Mouse (Mus musculus): ENCODE measurements around the gene Copz2.

Gene Copz2

DNA sequence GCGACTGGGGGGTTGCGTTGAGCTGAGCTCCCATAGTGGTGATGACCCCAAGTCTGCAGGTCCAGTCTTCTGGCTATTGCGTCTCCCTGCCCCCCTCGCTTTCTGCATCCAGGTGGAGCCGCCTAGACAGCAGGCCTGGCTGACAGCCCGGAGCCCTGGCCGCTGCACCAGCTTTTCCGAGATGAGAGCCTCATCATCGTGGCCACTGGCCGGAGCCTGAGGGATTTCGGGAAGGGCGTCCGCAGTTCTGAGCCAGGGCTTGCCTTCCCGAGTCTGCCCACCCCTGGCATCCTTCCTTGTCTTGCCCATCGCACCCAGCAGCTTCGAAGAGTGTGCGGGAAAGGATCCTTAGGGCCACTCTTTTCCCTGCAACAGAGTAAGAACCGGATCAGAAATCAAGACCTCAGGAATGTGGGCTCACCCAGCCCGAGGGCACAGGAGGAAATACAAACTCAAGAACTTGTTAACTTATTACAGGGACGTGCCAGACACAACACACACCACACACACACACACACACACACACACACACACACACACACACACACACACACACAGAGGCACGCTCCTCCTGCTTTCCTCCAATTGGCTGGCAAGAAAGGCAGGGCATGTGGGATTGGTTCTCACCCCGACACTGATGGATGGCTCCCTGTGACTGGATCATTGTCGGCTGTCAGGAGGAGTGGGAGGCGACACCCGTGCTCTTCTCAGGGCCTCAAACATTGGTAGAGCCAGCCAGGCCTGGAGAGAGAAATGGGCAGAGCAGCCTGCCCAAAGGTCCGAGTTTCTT, 13.7 kb downstream of the Copz2 start:
- no peak for DNase-seq (ENCODE audit: low read depth, low spot score)

- no peak for DNase-seq (ENCODE audit: low read depth, low spot score)
Observed at GRCm38 (mm10) chr11:96867149-96867548, 17.5 kb downstream of the Copz2 start.

DNA sequence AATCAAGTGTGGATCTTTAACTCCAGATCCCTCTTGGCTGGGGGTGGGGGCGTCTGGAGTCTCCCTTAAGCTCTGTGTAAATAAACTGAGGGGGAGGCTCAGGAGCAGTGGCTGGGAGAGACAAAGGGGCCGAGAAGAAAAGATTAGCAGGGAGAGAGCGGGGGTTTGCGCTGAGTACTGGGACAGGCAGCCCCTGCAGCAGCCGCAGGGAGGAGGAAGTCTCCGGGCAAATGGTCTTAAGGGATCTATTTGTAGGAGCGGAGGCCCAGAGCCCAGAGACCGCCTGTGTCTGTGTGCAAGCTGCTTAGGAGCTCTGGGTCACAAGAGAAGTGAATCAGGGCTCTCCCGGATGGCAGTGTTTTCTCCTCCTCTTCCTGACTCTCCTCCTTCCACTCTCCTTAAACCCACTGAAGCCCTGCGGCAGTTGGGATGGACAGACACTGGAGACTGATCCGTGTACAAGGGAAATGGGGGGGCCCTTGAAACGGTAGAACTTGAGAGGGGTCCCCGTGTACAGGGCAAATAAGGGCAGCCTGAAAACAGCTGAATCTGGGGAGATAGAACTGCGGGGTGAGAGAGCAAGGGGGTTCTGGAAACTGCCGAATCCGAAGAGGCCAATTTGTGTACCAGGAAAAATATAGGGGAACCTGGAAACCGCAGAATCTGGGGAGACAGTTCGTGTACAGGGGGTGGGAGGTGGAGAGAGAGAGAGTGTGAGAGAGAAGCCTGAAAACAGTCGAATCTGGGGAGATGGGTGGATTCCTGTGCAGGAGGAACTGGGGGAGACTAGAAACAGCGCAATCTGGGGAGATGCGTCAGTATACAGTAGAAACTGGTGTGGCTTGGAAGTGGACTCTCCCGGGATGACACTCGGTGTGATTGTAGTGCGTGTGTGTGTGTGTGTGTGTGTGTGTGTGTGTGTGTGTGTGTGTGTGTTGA, 23.0 kb downstream of the Copz2 start:
- no peak for DNase-seq (ENCODE audit: low read depth, low spot score)

- no peak for DNase-seq (ENCODE audit: low read depth, low spot score)
Observed at GRCm38 (mm10) chr11:96873601-96874140, 24.0 kb downstream of the Copz2 start.

DNA sequence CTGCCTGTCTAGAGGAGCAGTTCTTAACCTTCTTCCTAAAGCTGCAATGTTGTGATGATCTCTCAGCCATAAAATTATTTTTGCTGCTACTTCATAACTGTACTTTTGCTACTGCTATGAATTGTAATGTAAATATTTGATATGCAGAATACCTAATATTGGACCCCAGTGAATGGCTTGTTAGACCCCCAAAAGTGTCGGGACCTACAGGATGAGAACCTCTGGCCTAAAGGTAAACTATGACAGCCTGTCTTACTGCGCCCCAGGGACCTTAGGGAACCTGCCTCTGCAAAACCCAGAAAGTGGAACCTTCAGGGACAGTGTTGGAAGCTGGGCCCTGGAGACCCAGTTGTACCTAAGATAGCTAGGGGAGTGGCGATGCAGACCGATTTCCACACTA, 25.6 kb downstream of the Copz2 start:
- DNase-seq (ENCODE audit: low read depth, low spot score) = no peak

DNA sequence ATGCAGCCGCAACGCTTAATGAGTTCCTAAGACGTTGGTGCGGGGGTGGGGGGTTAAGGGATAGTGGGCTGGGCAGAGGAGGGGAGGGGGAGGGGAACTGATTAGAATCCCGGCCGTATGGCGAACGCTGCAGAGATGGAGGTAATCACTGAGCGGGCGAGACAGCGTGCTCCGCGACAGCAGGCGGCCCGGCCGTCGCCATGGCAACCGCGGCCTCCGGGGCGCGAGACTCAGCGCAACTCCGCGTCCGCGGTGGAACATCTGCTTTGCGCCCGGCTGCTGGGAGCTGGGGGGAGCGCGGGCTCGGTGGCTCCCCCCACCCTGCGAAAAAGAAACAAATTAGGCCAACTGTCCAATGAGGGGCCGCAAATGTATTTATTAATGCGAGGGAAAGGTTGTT, 26.1 kb downstream of the Copz2 start:
- no peak for DNase-seq (ENCODE audit: low read depth, low spot score)

- DNase-seq (ENCODE audit: low read depth, low spot score) = no peak
Observed at GRCm38 (mm10) chr11:96876300-96877040, 26.8 kb downstream of the Copz2 start.

DNA sequence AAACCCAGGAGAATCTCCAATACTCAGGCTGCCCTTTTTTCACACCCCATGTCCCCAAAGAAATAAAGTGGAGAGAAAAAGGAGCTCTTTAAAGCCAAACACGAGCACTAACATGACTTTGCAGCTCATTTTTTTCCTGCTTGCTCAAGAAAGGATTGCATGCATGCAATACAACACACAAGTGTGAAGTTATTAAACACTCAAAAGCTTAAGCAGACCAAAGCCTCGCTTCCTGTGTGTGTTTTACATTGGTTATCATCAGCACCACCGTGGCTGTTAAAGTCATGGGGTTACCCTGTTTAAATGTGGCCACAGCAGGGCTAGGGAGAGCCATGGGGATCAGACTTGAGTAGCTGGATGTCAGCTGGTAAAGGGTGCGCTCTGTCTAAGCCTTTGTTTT, 27.4 kb downstream of the Copz2 start:
- no peak for DNase-seq (ENCODE audit: low read depth, low spot score)

GRCm38 (mm10) chr11:96878715-96879114, 29.0 kb downstream of the Copz2 start:
- no peak for DNase-seq (ENCODE audit: low read depth, low spot score)

- DNase-seq (ENCODE audit: low read depth, low spot score) = no peak
Observed at GRCm38 (mm10) chr11:96879359-96879758, 29.7 kb downstream of the Copz2 start.

- DNase-seq (ENCODE audit: low read depth, low spot score) = no peak
Observed at GRCm38 (mm10) chr11:96880296-96880695, 30.6 kb downstream of the Copz2 start.

DNA sequence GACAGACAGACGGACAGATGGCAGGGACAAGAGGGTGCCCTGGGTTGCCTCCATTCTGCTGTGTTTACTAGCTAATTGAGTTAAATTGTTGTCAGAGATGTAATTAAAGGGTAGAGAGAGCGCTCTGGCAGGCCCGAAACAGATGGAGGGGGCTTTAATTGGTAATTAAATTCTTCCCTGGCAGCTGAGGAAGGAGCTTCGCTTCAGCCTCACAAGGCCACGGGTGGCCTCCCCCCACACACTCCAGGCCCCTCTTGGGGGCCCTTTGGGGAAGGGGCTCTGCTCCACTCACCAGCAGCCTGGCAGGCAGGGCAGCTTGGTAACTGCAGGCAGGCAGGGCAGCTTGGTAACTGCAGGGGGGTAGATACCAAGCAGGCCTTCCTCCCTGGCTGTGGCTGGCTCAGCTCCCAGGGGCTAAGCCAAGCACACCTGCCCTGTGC, 36.3 kb downstream of the Copz2 start:
- DNase-seq (ENCODE audit: low read depth, low spot score) = no peak

DNA sequence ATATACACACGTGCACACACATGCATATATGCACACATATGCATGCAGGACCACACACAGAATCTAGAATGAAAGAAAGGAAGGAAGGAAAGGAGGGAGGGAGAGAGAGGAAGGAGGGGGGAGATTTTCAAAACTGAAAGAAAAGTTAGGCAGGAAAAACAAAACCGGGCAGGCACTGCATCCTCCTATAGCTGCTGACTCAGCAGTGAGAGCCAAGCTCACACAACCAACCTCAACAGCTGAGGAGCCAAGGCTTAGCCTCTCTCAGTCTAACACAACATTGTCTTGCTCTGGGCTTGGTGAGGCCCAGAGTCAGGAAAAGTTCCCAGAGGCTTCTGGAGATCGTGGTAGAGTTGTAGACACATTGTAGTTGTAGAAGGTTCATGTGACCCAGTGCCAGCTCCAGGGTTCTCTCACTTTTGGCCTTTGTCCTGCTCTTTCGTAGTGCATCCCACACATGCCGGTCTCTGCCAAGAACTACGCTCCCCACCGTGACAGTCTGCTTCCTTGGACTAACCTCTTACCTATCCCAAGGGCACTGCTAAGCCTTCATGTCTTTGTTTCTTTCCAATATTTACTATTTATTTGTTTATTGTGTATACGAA, 37.4 kb downstream of the Copz2 start:
- DNase-seq (ENCODE audit: low read depth, low spot score) = no peak

GRCm38 (mm10) chr11:96891784-96892527, 42.3 kb downstream of the Copz2 start:
- DNase-seq (ENCODE audit: low read depth, low spot score) = no peak

- no peak for DNase-seq (ENCODE audit: low read depth, low spot score)
Observed at GRCm38 (mm10) chr11:96893203-96893842, 43.7 kb downstream of the Copz2 start.

GRCm38 (mm10) chr11:96895886-96896285, 46.2 kb downstream of the Copz2 start:
- DNase-seq (ENCODE audit: low read depth, low spot score) = no peak

DNA sequence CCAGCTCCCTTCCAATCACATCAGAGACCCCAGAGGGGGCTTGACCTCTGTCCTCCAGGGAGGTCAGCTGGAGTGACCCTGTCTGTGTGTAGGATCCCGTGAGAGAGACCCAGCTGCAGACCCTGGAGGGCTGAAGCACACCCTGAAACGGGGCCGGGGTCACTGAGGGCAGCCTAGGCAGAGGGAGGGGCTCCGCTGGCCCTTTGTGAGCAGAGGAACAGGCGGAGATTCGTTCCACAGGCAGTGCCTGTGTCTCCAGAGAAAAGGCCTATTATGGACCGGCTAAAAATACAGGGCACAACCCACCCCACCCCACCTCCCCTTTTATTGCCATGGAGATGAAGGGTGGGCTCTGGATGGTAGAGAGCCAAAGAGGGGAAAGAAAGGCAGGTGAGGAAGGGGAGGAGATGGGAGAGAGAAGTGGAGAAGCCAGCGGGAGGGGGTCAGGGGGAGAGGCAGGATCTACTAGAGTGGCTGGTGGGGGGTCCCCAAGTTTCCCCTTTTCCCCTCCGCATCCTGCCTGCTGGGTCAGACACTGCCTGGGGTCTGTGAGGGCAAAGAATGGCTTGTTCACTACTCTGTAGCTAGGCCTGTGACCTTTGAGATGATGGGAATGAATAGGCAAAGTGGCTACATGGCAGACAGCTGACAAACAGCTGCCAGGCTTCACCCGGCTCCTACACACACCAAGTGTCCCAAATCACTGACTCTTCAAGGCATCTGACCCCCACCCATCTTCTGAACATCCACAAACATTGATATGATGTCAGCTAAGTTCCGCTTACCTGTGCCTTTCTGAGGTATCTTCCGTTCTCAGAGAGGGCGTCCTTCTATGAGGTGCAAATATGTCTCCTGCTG, 50.0 kb downstream of the Copz2 start:
- no peak for DNase-seq (ENCODE audit: low read depth, low spot score)

DNA sequence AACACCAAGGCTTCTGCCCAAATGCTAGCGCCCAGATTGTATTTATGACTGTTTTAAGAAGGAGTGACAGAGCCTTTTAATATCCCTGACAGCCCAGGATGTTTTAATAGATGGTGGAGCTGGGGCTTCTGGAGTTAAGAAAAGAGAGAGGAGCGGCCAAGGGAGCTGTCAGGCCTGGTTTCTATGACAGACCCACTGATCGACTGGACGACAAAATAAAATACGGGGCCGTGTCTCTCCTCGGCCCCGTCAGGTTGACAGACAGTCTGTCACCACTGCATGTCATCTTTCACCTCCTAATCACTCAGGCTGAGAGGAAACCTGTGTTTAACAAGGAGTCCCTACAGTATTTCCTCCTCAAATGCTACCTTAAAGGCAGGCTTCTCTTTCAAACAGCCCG, 51.7 kb downstream of the Copz2 start:
- DNase-seq (ENCODE audit: low read depth, low spot score) = no peak

Data from WW6 (cell line).